Mouse (Mus musculus): ENCODE measurements around the gene Nlrp4f.

Gene Nlrp4f

GRCm38 (mm10) chr13:65205877-65206276 lies at the start of gene Nlrp4f:
Gene Nlrp4f, minus strand, starts transcription at chr13:65205977.
- no peak for DNase-seq (ENCODE audit: low read depth in 1 of 2, low spot score in 2 of 2)

- no peak for DNase-seq (ENCODE audit: low read depth in 1 of 2, low spot score in 2 of 2)
Observed at GRCm38 (mm10) chr13:65243273-65243672, 37.5 kb upstream of the Nlrp4f start.

- DNase-seq (ENCODE audit: low read depth in 1 of 2, low spot score in 2 of 2) = no peak
Observed at GRCm38 (mm10) chr13:65242319-65242787, 36.6 kb upstream of the Nlrp4f start.

- DNase-seq (ENCODE audit: low read depth in 1 of 2, low spot score in 2 of 2) = peak in 1 of 2 experiments; percentile 31
Observed at GRCm38 (mm10) chr13:65241627-65242318, 36.0 kb upstream of the Nlrp4f start.

GRCm38 (mm10) chr13:65241099-65241626 lies 35.4 kb upstream of the Nlrp4f start:
- DNase-seq (ENCODE audit: low read depth in 1 of 2, low spot score in 2 of 2) = peak; percentile 79 to 82

GRCm38 (mm10) chr13:65240509-65241098 lies 34.8 kb upstream of the Nlrp4f start:
- peak; percentile 84 to 92 for DNase-seq (ENCODE audit: low read depth in 1 of 2, low spot score in 2 of 2)

- DNase-seq (ENCODE audit: low read depth in 1 of 2, low spot score in 2 of 2) = no peak
Observed at GRCm38 (mm10) chr13:65237211-65237610, 31.4 kb upstream of the Nlrp4f start.

- DNase-seq (ENCODE audit: low read depth in 1 of 2, low spot score in 2 of 2) = no peak
Observed at GRCm38 (mm10) chr13:65226657-65227056, 20.9 kb upstream of the Nlrp4f start.

GRCm38 (mm10) chr13:65225945-65226344 lies 20.2 kb upstream of the Nlrp4f start:
- DNase-seq (ENCODE audit: low read depth in 1 of 2, low spot score in 2 of 2) = no peak

GRCm38 (mm10) chr13:65200667-65201066 lies 5.1 kb downstream of the Nlrp4f start:
- DNase-seq (ENCODE audit: low read depth in 1 of 2, low spot score in 2 of 2) = no peak

GRCm38 (mm10) chr13:65176472-65177091 lies 29.2 kb downstream of the Nlrp4f start:
- DNase-seq (ENCODE audit: low read depth in 1 of 2, low spot score in 2 of 2) = no peak

GRCm38 (mm10) chr13:65175734-65176471 lies 29.9 kb downstream of the Nlrp4f start:
- no peak for DNase-seq (ENCODE audit: low read depth in 1 of 2, low spot score in 2 of 2)

GRCm38 (mm10) chr13:65174102-65174501 lies 31.7 kb downstream of the Nlrp4f start:
- DNase-seq (ENCODE audit: low read depth in 1 of 2, low spot score in 2 of 2) = no peak

GRCm38 (mm10) chr13:65149940-65150339 lies 55.8 kb downstream of the Nlrp4f start, which contains the start of gene Olfr466:
Gene Olfr466, plus strand, starts transcription at chr13:65150240.
- no peak for DNase-seq (ENCODE audit: low read depth in 1 of 2, low spot score in 2 of 2)

GRCm38 (mm10) chr13:65137789-65138188 lies 68.0 kb downstream of the Nlrp4f start, which contains the start of gene Olfr465-ps1:
Gene Olfr465-ps1, plus strand, starts transcription at chr13:65138089.
- DNase-seq (ENCODE audit: low read depth in 1 of 2, low spot score in 2 of 2) = no peak

Measured in monocyte, adult 2 months (primary cell).